Mouse (Mus musculus) liver, adult 2 months (tissue): ENCODE results near the gene Zfyve19. TPM values are rescaled to one million over a fixed set of nuclear protein-coding genes. Genes with fewer than 3 reads are reported as not detected.
A peak's percentile ranks its signal among the peaks of the same experiment; 100 is the strongest.

Source experiments
- DNase-seq: peaks from one replicate; pipeline ENCODE4 v3.0.0-alpha.2; 2011; ENCODE audit warnings: low read depth, low spot score; ENCODE audit errors: extremely low read depth
- H3K27ac ChIP-seq: fragments of 200-500 bp; replicated peaks from 2 replicates; pipeline ENCODE4 v1.5.1; 2012; ENCODE audit warnings: low read depth, mild to moderate bottlenecking, control low read depth, inconsistent platforms, low read length; ENCODE audit not compliant: insufficient read depth
- H3K27me3 ChIP-seq: fragments of 200-500 bp; 2 replicates; pipeline ENCODE4 v1.6.1; 2012; ENCODE audit warnings: mild to moderate bottlenecking, moderate library complexity, low read length, inconsistent platforms; ENCODE audit not compliant: control insufficient read depth, insufficient read depth
- H3K36me3 ChIP-seq: fragments of 200-500 bp; 2 replicates; pipeline ENCODE4 v1.6.1; 2012; ENCODE audit warnings: low read length, inconsistent platforms; ENCODE audit not compliant: control insufficient read depth, insufficient read depth
- H3K4me1 ChIP-seq: fragments of 200-500 bp; 2 replicates; pipeline ENCODE4 v1.6.1; 2011; ENCODE audit warnings: low read length; ENCODE audit not compliant: control insufficient read depth, insufficient read depth
- H3K4me3 ChIP-seq: fragments of 200-500 bp; 2 replicates; pipeline ENCODE4 v1.5.1; 2011; ENCODE audit warnings: low read depth, mild to moderate bottlenecking, control low read depth, low read length, moderate library complexity; ENCODE audit not compliant: insufficient read depth
- H3K79me2 ChIP-seq: fragments of 200-500 bp; 2 replicates; pipeline ENCODE4 v1.6.1; 2012; ENCODE audit warnings: inconsistent platforms, mild to moderate bottlenecking, low read length, moderate library complexity; ENCODE audit not compliant: control insufficient read depth, insufficient read depth
- H3K9ac ChIP-seq: fragments of 200-500 bp; 2 replicates; pipeline ENCODE4 v1.6.1; 2012; ENCODE audit warnings: low read depth, mild to moderate bottlenecking, control low read depth, inconsistent platforms, low read length
- CTCF ChIP-seq: fragments of 200-500 bp; IDR thresholded peaks from 2 replicates; pipeline ENCODE4 v1.5.1; 2011; ENCODE audit warnings: low read depth, low read length, control low read depth
- POLR2A ChIP-seq: fragments of 200-500 bp; IDR thresholded peaks from 2 replicates; pipeline ENCODE4 v1.6.1; 2011; ENCODE audit warnings: low read length, control low read depth; ENCODE audit not compliant: insufficient read depth; ENCODE audit errors: extremely low read depth
- WGBS: fragments of 180-500 bp; shearing (Covaris S2); methylation state at CpG from one replicate; pipeline ENCODE4 v1.1.7; 2018; 5-methylcytosine and 5-hydroxymethylcytosine counted together
- polyA plus RNA-seq: library from polyadenylated mRNA; depleted of rRNA; stranded (reverse); fragments of >200 nt; gene quantifications from 2 replicates; pipeline ENCODE4 v1.2.3, GENCODE M21; 2012
- total RNA-seq: library from RNA; depleted of rRNA; stranded (reverse); fragments of >200 nt; gene quantifications from 2 replicates; pipeline ENCODE4 v1.2.3, GENCODE M21; 2014

Zfyve19 gene
- total and polyA plus RNA-seq, 2 experiments: 15.9 to 27.2 TPM

- no peak overlapping the region for H3K27ac ChIP-seq
- DNase-seq: no peak
- TF ChIP-seq POLR2A (no peak), CTCF (no peak)
- 12% methylated on average over 31 of the region's 31 CpGs for WGBS
- peak overlapping the region; percentile 40; the same call in 1 of the 2 replicates for H3K4me3 ChIP-seq
- no peaks in the 10 kb centered on the region for H3K36me3 ChIP-seq
- no peaks in the 10 kb centered on the region for H3K79me2 ChIP-seq
- H3K9ac ChIP-seq: no peak overlapping the region
- peaks cover 14% of the 10 kb centered on the region for H3K27me3 ChIP-seq
- 0 out of 2 replicates have a peak, but pooled peaks cover 3% of the 10 kb centered on the region for H3K4me1 ChIP-seq
Observed at GRCm38 (mm10) chr2:119237871-119238220, 29.4 kb downstream of the Zfyve19 start.

GRCm38 (mm10) chr2:119238671-119239070, 30.3 kb downstream of the Zfyve19 start:
- Histone ChIP-seq H3K79me2 (no peaks in the 10 kb centered on the region), H3K4me3 (no peak overlapping the region), H3K9ac (no peak overlapping the region), H3K36me3 (no peaks in the 10 kb centered on the region), H3K4me1 (0 out of 2 replicates have a peak, but pooled peaks cover 3% of the 10 kb centered on the region), H3K27ac (no peak overlapping the region), H3K27me3 (peaks cover 14% of the 10 kb centered on the region)
- TF ChIP-seq CTCF (no peak), POLR2A (no peak)
- no peak for DNase-seq
- WGBS: 89% methylated on average over 2 of the region's 2 CpGs

- DNase-seq: no peak
- H3K27ac ChIP-seq: no peak overlapping the region
- TF ChIP-seq POLR2A: no peak
- TF ChIP-seq CTCF: no peak
- WGBS: 85% methylated on average over 4 of the region's 4 CpGs
- H3K27me3 ChIP-seq: peaks cover 14% of the 10 kb centered on the region
- H3K4me3 ChIP-seq: no peak overlapping the region
- H3K79me2 ChIP-seq: no peaks in the 10 kb centered on the region
- no peaks in the 10 kb centered on the region for H3K36me3 ChIP-seq
- 0 out of 2 replicates have a peak, but pooled peaks cover 3% of the 10 kb centered on the region for H3K4me1 ChIP-seq
- no peak overlapping the region for H3K9ac ChIP-seq
Observed at GRCm38 (mm10) chr2:119240075-119240818, 31.8 kb downstream of the Zfyve19 start.

GRCm38 (mm10) chr2:119240819-119241186, 32.4 kb downstream of the Zfyve19 start:
- Histone ChIP-seq H3K4me1 (0 out of 2 replicates have a peak, but pooled peaks cover 3% of the 10 kb centered on the region), H3K79me2 (no peaks in the 10 kb centered on the region), H3K9ac (no peak overlapping the region), H3K27ac (no peak overlapping the region), H3K27me3 (peaks cover 14% of the 10 kb centered on the region), H3K36me3 (no peaks in the 10 kb centered on the region), H3K4me3 (no peak overlapping the region)
- WGBS: 92% methylated on average over 4 of the region's 4 CpGs
- no peak for DNase-seq
- TF ChIP-seq POLR2A (no peak), CTCF (no peak)

GRCm38 (mm10) chr2:119242548-119242947, 34.1 kb downstream of the Zfyve19 start:
- no peak for TF ChIP-seq CTCF
- no peak for TF ChIP-seq POLR2A
- WGBS: 51% methylated on average over 9 of the region's 9 CpGs
- Histone ChIP-seq H3K79me2 (no peaks in the 10 kb centered on the region), H3K27ac (no peak overlapping the region), H3K36me3 (no peaks in the 10 kb centered on the region), H3K27me3 (peaks cover 6% of the 10 kb centered on the region), H3K4me3 (no peak overlapping the region), H3K4me1 (no peaks in the 10 kb centered on the region), H3K9ac (no peak overlapping the region)
- no peak for DNase-seq

GRCm38 (mm10) chr2:119245246-119245645, 36.8 kb downstream of the Zfyve19 start:
- H3K79me2 ChIP-seq: no peaks in the 10 kb centered on the region
- WGBS: 81% methylated on average over 7 of the region's 7 CpGs
- no peaks in the 10 kb centered on the region for H3K4me1 ChIP-seq
- no peak for TF ChIP-seq CTCF
- TF ChIP-seq POLR2A: no peak
- H3K27me3 ChIP-seq: no peaks in the 10 kb centered on the region
- DNase-seq: no peak
- H3K27ac ChIP-seq: no peak overlapping the region
- no peak overlapping the region for H3K9ac ChIP-seq
- no peak overlapping the region for H3K4me3 ChIP-seq
- no peaks in the 10 kb centered on the region for H3K36me3 ChIP-seq
